Mouse (Mus musculus) neural tube, embryonic 14.5 days (tissue): Measurements from ENCODE around the gene Rev1. TPM values are rescaled to one million over a fixed set of nuclear protein-coding genes. Genes with fewer than 3 reads are reported as not detected.

ENCODE experiments used
- ATAC-seq: fragments of 200-750 bp; cut with Nextera tagmentation; 2 replicates; pipeline ENCODE4 v1.8.0; 2017; ENCODE audit warnings: low read depth, mild to moderate bottlenecking, moderate TSS enrichment, moderate library complexity
- H3K27ac ChIP-seq: fragments of 300-500 bp; sonication (generic); 2 replicates; pipeline ENCODE4 v1.5.1; 2014; ENCODE audit warnings: low read depth, mild to moderate bottlenecking, control low read depth, low read length, moderate library complexity, mixed read lengths
- H3K27me3 ChIP-seq: fragments of 300-500 bp; sonication (generic); 2 replicates; pipeline ENCODE4 v1.6.1; 2014; ENCODE audit warnings: low read length; ENCODE audit not compliant: control insufficient read depth, insufficient read depth
- H3K36me3 ChIP-seq: fragments of 300-500 bp; sonication (generic); 2 replicates; pipeline ENCODE4 v1.6.1; 2014; ENCODE audit warnings: low read length, mixed read lengths; ENCODE audit not compliant: control insufficient read depth, insufficient read depth
- H3K4me1 ChIP-seq: fragments of 300-500 bp; sonication (generic); 2 replicates; pipeline ENCODE4 v1.6.1; 2014; ENCODE audit warnings: low read length; ENCODE audit not compliant: control insufficient read depth, insufficient read depth
- H3K4me2 ChIP-seq: fragments of 300-500 bp; sonication (generic); 2 replicates; pipeline ENCODE4 v1.6.1; 2014; ENCODE audit warnings: mild to moderate bottlenecking, low read depth, low read length, control low read depth
- H3K4me3 ChIP-seq: fragments of 300-500 bp; sonication (generic); 2 replicates; pipeline ENCODE4 v1.5.1; 2014; ENCODE audit warnings: low read depth, low read length, control low read depth, mixed read lengths
- H3K9ac ChIP-seq: fragments of 300-500 bp; sonication (generic); replicated peaks from 2 replicates; pipeline ENCODE4 v1.6.1; 2014; ENCODE audit warnings: low read depth, mild to moderate bottlenecking, control low read depth, low read length, mixed read lengths
- H3K9me3 ChIP-seq: fragments of 300-500 bp; sonication (generic); 2 replicates; pipeline ENCODE4 v1.6.1; 2016; ENCODE audit warnings: low read length; ENCODE audit not compliant: control insufficient read depth
- WGBS: fragments of 180-500 bp; shearing (Covaris S2); extraction: QIAGEN DNeasy Blood & Tissue Kit; methylation state at CpG from one replicate; pipeline ENCODE4 v1.1.7; 2014; 5-methylcytosine and 5-hydroxymethylcytosine counted together
- polyA plus RNA-seq: library from polyadenylated mRNA; unstranded; fragments of >200 nt; fragmentation: Nextera tagmentation; extraction: Ambion mirVana; gene quantifications from 2 replicates; pipeline ENCODE4 v1.2.1, GENCODE M21; 2014

The Rev1 gene
- 35.4 and 42.9 TPM in 2 replicates for polyA plus RNA-seq

- Histone ChIP-seq H3K36me3 (no peaks in the 10 kb centered on the region), H3K27ac (peak within 1 kb of the TSS; percentile 89)
- under 1% methylated on average over 54 of the region's 122 CpGs for WGBS
These were observed at the start of gene Rev1 for GRCm38 (mm10) chr1:38129501-38130267. Rev1 (minus strand) TSS chr1:38129801.

GRCm38 (mm10) chr1:38178929-38179328, 49.3 kb upstream of the Rev1 start:
- Histone ChIP-seq H3K9ac (no peak overlapping the region), H3K9me3 (no peaks in the 10 kb centered on the region), H3K4me1 (no peaks in the 10 kb centered on the region), H3K27me3 (no peaks in the 10 kb centered on the region), H3K4me2 (no peak overlapping the region), H3K36me3 (peaks cover 20% of the 10 kb centered on the region), H3K27ac (no peak overlapping the region), H3K4me3 (no peak overlapping the region)
- ATAC-seq = no peak
- WGBS = 95% methylated on average over 8 of the region's 8 CpGs

More at GRCm38 (mm10) chr1:38129501-38130267, at the start of gene Rev1:
- H3K9ac ChIP-seq = peak within 1 kb of the TSS; percentile 77
- H3K4me2 ChIP-seq = peak within 1 kb of the TSS; percentile 72
- H3K4me3 ChIP-seq = peak within 1 kb of the TSS; percentile 91
- no peaks in the 10 kb centered on the region for H3K27me3 ChIP-seq
- peak; percentile 95 for ATAC-seq
- no peaks in the 10 kb centered on the region for H3K9me3 ChIP-seq
- H3K4me1 ChIP-seq = peaks cover 13% of the 10 kb centered on the region

- WGBS = 95% methylated on average over 7 of the region's 7 CpGs
- Histone ChIP-seq H3K9me3 (no peaks in the 10 kb centered on the region), H3K27ac (no peak overlapping the region), H3K4me2 (no peak overlapping the region), H3K4me3 (no peak overlapping the region), H3K27me3 (no peaks in the 10 kb centered on the region), H3K9ac (no peak overlapping the region), H3K4me1 (no peaks in the 10 kb centered on the region), H3K36me3 (peaks cover 14% of the 10 kb centered on the region)
- ATAC-seq = no peak
These were observed 46.5 kb upstream of the Rev1 start for GRCm38 (mm10) chr1:38176077-38176476.

DNA sequence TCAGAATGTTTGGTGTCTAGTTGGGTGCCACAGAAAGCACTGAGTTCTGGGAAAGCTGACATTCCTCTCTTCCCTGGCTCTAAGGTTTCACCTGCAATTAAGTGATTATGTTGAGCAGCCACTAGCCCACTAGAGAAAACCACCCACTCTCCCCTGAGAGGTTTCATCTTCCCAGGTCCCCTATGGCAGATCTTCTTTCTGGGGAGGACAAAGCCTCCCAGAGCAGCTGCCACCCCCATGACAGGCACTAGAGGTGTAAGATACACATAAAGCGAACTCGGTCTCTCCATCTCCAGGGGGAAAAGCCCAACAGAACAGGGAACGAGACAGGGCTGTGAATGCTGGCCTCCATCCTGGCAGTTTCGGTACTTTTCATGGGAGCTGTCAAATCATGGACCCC, 42.3 kb upstream of the Rev1 start:
- 85% methylated on average over 4 of the region's 4 CpGs for WGBS

GRCm38 (mm10) chr1:38165696-38166095, 36.1 kb upstream of the Rev1 start:
- WGBS = 78% methylated on average over 2 of the region's 2 CpGs
- Histone ChIP-seq H3K9ac (no peak overlapping the region), H3K27ac (no peak overlapping the region), H3K9me3 (no peaks in the 10 kb centered on the region), H3K4me1 (no peaks in the 10 kb centered on the region), H3K4me3 (no peak overlapping the region), H3K36me3 (no peaks in the 10 kb centered on the region), H3K4me2 (no peak overlapping the region), H3K27me3 (no peaks in the 10 kb centered on the region)
- no peak for ATAC-seq

More for the DNA sequence above, 42.3 kb upstream of the Rev1 start:
- Histone ChIP-seq H3K4me3 (no peak overlapping the region), H3K9me3 (no peaks in the 10 kb centered on the region), H3K9ac (no peak overlapping the region), H3K4me1 (no peaks in the 10 kb centered on the region), H3K36me3 (no peaks in the 10 kb centered on the region), H3K27ac (no peak overlapping the region), H3K4me2 (no peak overlapping the region), H3K27me3 (no peaks in the 10 kb centered on the region)
- no peak for ATAC-seq

- H3K9ac ChIP-seq = no peak overlapping the region
- 88% methylated on average over 5 of the region's 5 CpGs for WGBS
- no peak for ATAC-seq
- no peaks in the 10 kb centered on the region for H3K36me3 ChIP-seq
- no peak overlapping the region for H3K4me2 ChIP-seq
- H3K4me3 ChIP-seq = no peak overlapping the region
- H3K9me3 ChIP-seq = no peaks in the 10 kb centered on the region
- no peaks in the 10 kb centered on the region for H3K4me1 ChIP-seq
- no peaks in the 10 kb centered on the region for H3K27me3 ChIP-seq
- no peak overlapping the region for H3K27ac ChIP-seq
These were observed 20.5 kb upstream of the Rev1 start for GRCm38 (mm10) chr1:38150086-38150485.

DNA sequence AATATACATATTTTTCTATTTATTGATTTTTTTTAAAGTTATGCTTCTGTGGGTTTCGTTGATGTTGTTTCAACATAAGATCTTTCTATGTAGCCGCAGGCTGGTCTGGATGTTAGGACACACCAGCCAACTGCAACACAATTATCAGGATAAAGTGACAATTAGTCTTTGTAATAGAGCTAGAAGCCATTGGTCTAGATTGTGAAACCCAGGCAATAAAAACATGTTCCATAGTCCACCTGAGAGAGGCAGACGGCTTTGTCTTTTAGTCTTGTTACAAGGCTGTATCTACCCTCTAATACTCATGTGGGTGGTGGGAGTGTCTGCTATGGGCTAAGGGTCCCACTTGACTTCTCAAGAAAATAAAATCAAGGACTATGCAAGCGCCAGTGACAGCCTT, 16.4 kb upstream of the Rev1 start:
- WGBS = 93% methylated on average over 4 of the region's 4 CpGs
- H3K27me3 ChIP-seq = no peaks in the 10 kb centered on the region
- no peak overlapping the region for H3K9ac ChIP-seq
- no peak for ATAC-seq
- no peak overlapping the region for H3K4me2 ChIP-seq
- no peak overlapping the region for H3K4me3 ChIP-seq
- H3K9me3 ChIP-seq = no peaks in the 10 kb centered on the region
- no peaks in the 10 kb centered on the region for H3K4me1 ChIP-seq
- no peaks in the 10 kb centered on the region for H3K36me3 ChIP-seq
- no peak overlapping the region for H3K27ac ChIP-seq

DNA sequence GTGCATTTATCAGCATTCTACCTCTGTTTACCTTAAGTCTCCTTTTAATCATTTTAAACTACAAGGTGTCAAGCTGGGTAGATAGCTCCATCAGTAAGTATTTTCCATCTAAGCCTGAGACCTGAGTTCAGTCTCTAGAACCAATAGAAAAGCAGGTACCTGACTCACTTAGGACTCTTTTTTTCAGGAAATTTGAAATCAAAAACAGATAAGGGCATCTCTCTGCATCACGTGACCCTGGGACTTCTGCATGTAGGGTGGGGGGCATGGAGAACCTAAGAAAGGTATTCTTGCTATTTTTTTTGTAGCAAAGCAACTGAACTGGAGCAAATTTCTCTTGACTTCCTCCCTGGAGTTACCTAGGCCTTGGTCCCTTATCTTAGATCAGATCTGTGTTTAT, 11.8 kb upstream of the Rev1 start:
- no peaks in the 10 kb centered on the region for H3K9me3 ChIP-seq
- no peak overlapping the region for H3K9ac ChIP-seq
- no peak for ATAC-seq
- 85% methylated on average over 1 of the region's 1 CpGs for WGBS
- no peaks in the 10 kb centered on the region for H3K36me3 ChIP-seq
- H3K27me3 ChIP-seq = no peaks in the 10 kb centered on the region
- H3K27ac ChIP-seq = no peak overlapping the region
- no peak overlapping the region for H3K4me3 ChIP-seq
- H3K4me2 ChIP-seq = no peak overlapping the region
- H3K4me1 ChIP-seq = no peaks in the 10 kb centered on the region

GRCm38 (mm10) chr1:38140911-38141310, 11.3 kb upstream of the Rev1 start:
- no peaks in the 10 kb centered on the region for H3K4me1 ChIP-seq
- H3K9me3 ChIP-seq = no peaks in the 10 kb centered on the region
- WGBS = 83% methylated on average over 2 of the region's 2 CpGs
- no peaks in the 10 kb centered on the region for H3K36me3 ChIP-seq
- H3K4me2 ChIP-seq = no peak overlapping the region
- no peak overlapping the region for H3K27ac ChIP-seq
- no peaks in the 10 kb centered on the region for H3K27me3 ChIP-seq
- no peak overlapping the region for H3K9ac ChIP-seq
- ATAC-seq = no peak
- H3K4me3 ChIP-seq = no peak overlapping the region
